ENCODE assay signal across 8 mouse cellular contexts in genomic region chr5:135149053-135149819, GRCm38 (mm10). TPM values are rescaled to one million over a fixed set of nuclear protein-coding genes. Genes with fewer than 3 reads are reported as not detected.
DNase-seq lines count a peak whose midpoint lies in the region; ATAC-seq and TF ChIP-seq lines count a peak whose summit lies in the region.

Gene Tbl2 (plus strand): TSS chr5:135149657.

- H3K9me3 ChIP-seq in embryonic facial prominence, embryonic 15.5 days (replicated peaks), result no peaks in the 10 kb centered on the region
- H3K9me3 ChIP-seq in limb, embryonic 14.5 days (ENCODE audit: control insufficient read depth, low read length), result no peaks in the 10 kb centered on the region
- no peaks in the 10 kb centered on the region for H3K9me3 ChIP-seq in midbrain, postnatal 0 days (ENCODE audit: low read length)

- H3K4me1 ChIP-seq in bone marrow, adult 2 months (ENCODE audit: control insufficient read depth, insufficient read depth, low read length), result peaks cover 4% of the 10 kb centered on the region
- H3K4me1 ChIP-seq in embryonic facial prominence, embryonic 15.5 days, result peaks cover 14% of the 10 kb centered on the region
- peaks cover 3% of the 10 kb centered on the region; the same call in 1 of the 2 replicates for H3K4me1 ChIP-seq in limb, embryonic 14.5 days (ENCODE audit: control insufficient read depth, insufficient read depth, low read length)
- no peaks in the 10 kb centered on the region for H3K4me1 ChIP-seq in midbrain, postnatal 0 days (ENCODE audit: insufficient read depth, low read length)

- no peak for TF ChIP-seq CTCF in bone marrow, adult 2 months (IDR thresholded peaks at IDR 0.05; ENCODE audit: control insufficient read depth, insufficient read depth, low read length)
- peak; percentile 34 for TF ChIP-seq CTCF in midbrain, postnatal 0 days (IDR thresholded peaks at IDR 0.05)

- under 1% methylated on average over 63 of the region's 63 CpGs for WGBS in bone marrow, adult 2 months
- WGBS in embryonic facial prominence, embryonic 15.5 days, result under 1% methylated on average over 62 of the region's 63 CpGs
- 2% methylated on average over 50 of the region's 63 CpGs for WGBS in limb, embryonic 14.5 days
- under 1% methylated on average over 63 of the region's 63 CpGs for WGBS in midbrain, postnatal 0 days

- H3K27me3 ChIP-seq in embryonic facial prominence, embryonic 15.5 days, result no peaks in the 10 kb centered on the region
- no peaks in the 10 kb centered on the region for H3K27me3 ChIP-seq in limb, embryonic 14.5 days (ENCODE audit: control insufficient read depth, insufficient read depth, low read length)
- no peaks in the 10 kb centered on the region for H3K27me3 ChIP-seq in midbrain, postnatal 0 days (ENCODE audit: insufficient read depth, low read length)

- H3K4me3 ChIP-seq in bone marrow, adult 2 months (replicated peaks; ENCODE audit: control insufficient read depth, low read depth, low read length), result peak within 1 kb of the TSS; percentile 84
- peak within 1 kb of the TSS; percentile 99 for H3K4me3 ChIP-seq in embryonic facial prominence, embryonic 15.5 days (replicated peaks)
- peak within 1 kb of the TSS; percentile 71 for H3K4me3 ChIP-seq in limb, embryonic 14.5 days (replicated peaks; ENCODE audit: low read length)
- H3K4me3 ChIP-seq in midbrain, postnatal 0 days (ENCODE audit: low read depth, low read length), result peak within 1 kb of the TSS; percentile 62

- peak; percentile 99 for ATAC-seq in embryonic facial prominence, embryonic 15.5 days (ENCODE audit: insufficient number of reproducible peaks, low FRiP score, low TSS enrichment, low read depth)
- ATAC-seq in limb, embryonic 14.5 days (ENCODE audit: low FRiP score, low read depth), result peak; percentile 95
- peak; percentile 95 for ATAC-seq in midbrain, postnatal 0 days (ENCODE audit: low FRiP score)

- H3K36me3 ChIP-seq in embryonic facial prominence, embryonic 15.5 days, result peaks cover 14% of the 10 kb centered on the region
- peaks cover 17% of the 10 kb centered on the region for H3K36me3 ChIP-seq in limb, embryonic 14.5 days (ENCODE audit: control insufficient read depth, insufficient read depth, low read length)
- H3K36me3 ChIP-seq in midbrain, postnatal 0 days (ENCODE audit: insufficient read depth, low read length), result peaks cover 4% of the 10 kb centered on the region

- H3K9ac ChIP-seq in embryonic facial prominence, embryonic 15.5 days, result peak within 1 kb of the TSS; percentile 85
- H3K9ac ChIP-seq in limb, embryonic 14.5 days (ENCODE audit: low read depth, low read length, severe bottlenecking), result peak within 1 kb of the TSS; percentile 64
- H3K9ac ChIP-seq in midbrain, postnatal 0 days (replicated peaks; ENCODE audit: low read length, poor library complexity, severe bottlenecking), result peak within 1 kb of the TSS; percentile 58

- peak within 1 kb of the TSS; percentile 59 for H3K4me2 ChIP-seq in embryonic facial prominence, embryonic 15.5 days (replicated peaks)
- peak within 1 kb of the TSS; percentile 55 for H3K4me2 ChIP-seq in limb, embryonic 14.5 days (replicated peaks; ENCODE audit: low read depth, low read length, severe bottlenecking)
- H3K4me2 ChIP-seq in midbrain, postnatal 0 days (ENCODE audit: low read depth, low read length, poor library complexity, severe bottlenecking), result peak within 1 kb of the TSS; percentile 82

- peak; percentile 100 for DNase-seq in 416B (ENCODE audit: low read depth)
- peak; percentile 98 for DNase-seq in heart, adult 8-10 months (ENCODE audit: low spot score)
- DNase-seq in kidney, adult 9 months, result peak; percentile 99
- peak; percentile 98 for DNase-seq in limb, embryonic 14.5 days (ENCODE audit: low spot score)
- peak; percentile 99 for DNase-seq in midbrain, postnatal 0 days (ENCODE audit: low spot score)
- peak; percentile 98 for DNase-seq in spleen, postnatal 14 days (ENCODE audit: low spot score in 2 of 2)

- H3K27ac ChIP-seq in bone marrow, adult 2 months (ENCODE audit: control insufficient read depth, insufficient read depth, low read depth, low read length, poor library complexity), result peak within 1 kb of the TSS; percentile 98
- peak within 1 kb of the TSS; percentile 97 for H3K27ac ChIP-seq in embryonic facial prominence, embryonic 15.5 days (replicated peaks)
- peak within 1 kb of the TSS; percentile 90 for H3K27ac ChIP-seq in limb, embryonic 14.5 days (replicated peaks; ENCODE audit: low read depth, low read length)
- H3K27ac ChIP-seq in midbrain, postnatal 0 days (ENCODE audit: low read depth, low read length), result peak within 1 kb of the TSS; percentile 47

- peak; percentile 83 for TF ChIP-seq POLR2A in bone marrow, adult 2 months (IDR thresholded peaks at IDR 0.05; ENCODE audit: borderline replicate concordance, control insufficient read depth, low read depth, low read length)
- peak; percentile 70; the same call in 1 of the 2 replicates for TF ChIP-seq POLR2A in limb, embryonic 14.5 days (IDR thresholded peaks at IDR 0.05; ENCODE audit: borderline replicate concordance, extremely low read depth, insufficient read depth, insufficient read length)

RNA-seq across cellular contexts. Expression of gene Tbl2, which starts in this region (rescaled TPM):
- polyA plus RNA-seq in bone marrow, adult 2 months (2011; ENCODE audit: insufficient read depth, insufficient read length, low replicate concordance, missing spikeins), result 3.5 and 7.8 TPM in 2 replicates
- 25.9 and 28.3 TPM in 2 replicates for polyA plus RNA-seq in embryonic facial prominence, embryonic 15.5 days (2015; fragmentation: Nextera tagmentation; extraction: Ambion mirVana)
- 10 to 100 TPM in 3 of 4 experiments, 1 to 10 TPM in 1; 9.6 to 14.0 (median 10.7) TPM for total RNA-seq in heart, adult 8-10 months (2022)
- polyA plus RNA-seq in limb, embryonic 14.5 days (2012; rRNA removed), result 23.2 and 25.7 TPM in 2 replicates
- polyA plus RNA-seq in limb, embryonic 14.5 days (2014; fragmentation: Nextera tagmentation; extraction: Ambion mirVana), result 29.8 and 32.1 TPM in 2 replicates
- total RNA-seq in midbrain, postnatal 0 days (2014; rRNA removed), result 28.6 and 62.9 TPM in 2 replicates
- polyA plus RNA-seq in midbrain, postnatal 0 days (2015; fragmentation: Nextera tagmentation; extraction: Ambion mirVana), result 8.9 and 10.0 TPM in 2 replicates

Comparison
In these comparisons a context has a peak if more than half of its experiments do, and no peak if none do; other contexts are left out.
1. Peak in every context shown above with its lines: DNase-seq, ATAC-seq, H3K4me3 ChIP-seq and H3K27ac ChIP-seq.
2. H3K27ac ChIP-seq: peak in every context shown above with its lines; median percentile 98 in bone marrow, adult 2 months; 97 in embryonic facial prominence, embryonic 15.5 days; 90 in limb, embryonic 14.5 days; 47 in midbrain, postnatal 0 days.